Mouse (Mus musculus) liver, embryonic 14.5 days (tissue): ENCODE results near the gene Cmtm5. TPM values are rescaled to one million over a fixed set of nuclear protein-coding genes. Genes with fewer than 3 reads are reported as not detected.
A peak's percentile ranks its signal among the peaks of the same experiment; 100 is the strongest.

ENCODE experiments used
- ATAC-seq: fragments of 200-750 bp; cut with Nextera tagmentation; 2 replicates; pipeline ENCODE4 v1.8.0; 2017; ENCODE audit warnings: moderate number of reproducible peaks, mild to moderate bottlenecking, moderate library complexity; ENCODE audit not compliant: insufficient read depth
- DNase-seq, 3 experiments: peaks; one replicate each; pipeline ENCODE4 v3.0.0-alpha.2; 2012 to 2013; ENCODE audit warnings: low read depth in 3 of 3, low spot score in 3 of 3
- H3K27ac ChIP-seq: fragments of 300-500 bp; sonication (generic); 2 replicates; pipeline ENCODE4 v1.5.1; 2014; ENCODE audit warnings: moderate library complexity, mild to moderate bottlenecking, control low read depth, inconsistent platforms
- H3K27me3 ChIP-seq: fragments of 300-500 bp; sonication (generic); 2 replicates; pipeline ENCODE4 v1.6.1; 2014; ENCODE audit warnings: mild to moderate bottlenecking, low read length, moderate library complexity; ENCODE audit not compliant: control insufficient read depth, insufficient read depth
- H3K36me3 ChIP-seq: fragments of 300-500 bp; sonication (generic); replicated peaks from 2 replicates; pipeline ENCODE4 v1.6.1; 2014; ENCODE audit warnings: low read depth; ENCODE audit not compliant: control insufficient read depth, insufficient read depth
- H3K4me1 ChIP-seq, 2 experiments: fragments of 200-500 bp in 1 of 2; fragments of 300-500 bp in 1 of 2; sonication (generic) in 1 of 2; replicated peaks; 2 replicates each; pipeline ENCODE4 v1.6.1; 2012 to 2014; ENCODE audit warnings: antibody characterized with exemption in 1 of 2, inconsistent platforms in 1 of 2, low read length in 1 of 2; ENCODE audit not compliant: control insufficient read depth in 2 of 2, insufficient read depth in 2 of 2
- H3K4me2 ChIP-seq: fragments of 300-500 bp; sonication (generic); 2 replicates; pipeline ENCODE4 v1.6.1; 2014; ENCODE audit warnings: low read depth, mild to moderate bottlenecking, control low read depth, moderate library complexity
- H3K4me3 ChIP-seq, 2 experiments: fragments of 200-500 bp in 1 of 2; fragments of 300-500 bp in 1 of 2; sonication (generic) in 1 of 2; 2 replicates each; pipeline ENCODE4 v1.5.1; 2012 to 2014; ENCODE audit warnings: low read depth in 2 of 2, low read length in 2 of 2, mild to moderate bottlenecking in 2 of 2, control low read depth in 1 of 2, inconsistent platforms in 1 of 2, moderate library complexity in 1 of 2; ENCODE audit not compliant: insufficient read depth in 1 of 2
- H3K9ac ChIP-seq: fragments of 300-500 bp; sonication (generic); replicated peaks from 2 replicates; pipeline ENCODE4 v1.6.1; 2014; ENCODE audit warnings: mild to moderate bottlenecking, control low read depth, moderate library complexity
- H3K9me3 ChIP-seq: fragments of 300-500 bp; sonication (generic); 2 replicates; pipeline ENCODE4 v1.6.1; 2016; ENCODE audit warnings: low read length, mixed read lengths; ENCODE audit not compliant: control insufficient read depth
- CTCF ChIP-seq: IDR thresholded peaks from 2 replicates; pipeline ENCODE4 v1.5.1; 2016; ENCODE audit warnings: antibody characterized with exemption, low read depth, control low read depth
- EP300 ChIP-seq: IDR thresholded peaks from 2 replicates; pipeline ENCODE4 v1.6.1; 2016; ENCODE audit warnings: antibody characterized with exemption, low read depth
- WGBS: fragments of 180-500 bp; shearing (Covaris S2); extraction: QIAGEN DNeasy Blood & Tissue Kit; methylation state at CpG from one replicate; pipeline ENCODE4 v1.1.7; 2014; ENCODE audit not compliant: insufficient replicate concordance; 5-methylcytosine and 5-hydroxymethylcytosine counted together
- polyA plus RNA-seq, 2 experiments: library from polyadenylated mRNA; depleted of rRNA in 1 of 2; stranded (reverse) in 1 of 2; unstranded in 1 of 2; fragments of >200 nt; fragmentation: Nextera tagmentation in 1 of 2; extraction: Ambion mirVana in 1 of 2; gene quantifications; 2 replicates each; pipeline versions ENCODE4 v1.2.1 to v1.2.3; 2012 to 2014

The Cmtm5 gene
- polyA plus RNA-seq (2012; rRNA removed), result 0.04 TPM in 1 of 2 replicates, not detected in the other
- polyA plus RNA-seq (2014; fragmentation: Nextera tagmentation; extraction: Ambion mirVana), result not detected in 2 replicates

GRCm38 (mm10) chr14:54935904-54936830, at the start of gene Cmtm5:
Cmtm5 (plus strand) TSS chr14:54936261.
- Histone ChIP-seq H3K4me2 (no peak within 1 kb of the TSS), H3K27ac (no peak within 1 kb of the TSS), H3K27me3 (no peaks in the 10 kb centered on the region), H3K9me3 (no peaks in the 10 kb centered on the region), H3K36me3 (no peaks in the 10 kb centered on the region), H3K9ac (no peak within 1 kb of the TSS), H3K4me1 (no peaks in the 10 kb centered on the region), H3K4me3 (no peak within 1 kb of the TSS)
- DNase-seq, result no peak
- no peak for ATAC-seq
- TF ChIP-seq CTCF (no peak), EP300 (no peak)
- 21% methylated on average over 8 of the region's 8 CpGs for WGBS

GRCm38 (mm10) chr14:54892200-54892599, 43.9 kb upstream of the Cmtm5 start, which contains the start of gene Pabpn1:
Pabpn1 (plus strand) TSS chr14:54892500.
- Histone ChIP-seq H3K4me2 (peak within 1 kb of the TSS; percentile 73), H3K27ac (peak within 1 kb of the TSS; percentile 80), H3K9ac (peak within 1 kb of the TSS; percentile 65), H3K4me1 (peaks cover 12 to 15% of the 10 kb centered on the region in 2 experiments; a peak in 3 of 4 replicates), H3K36me3 (peaks cover 19% of the 10 kb centered on the region), H3K4me3 (peak within 1 kb of the TSS; percentile 83 to 92), H3K27me3 (no peaks in the 10 kb centered on the region), H3K9me3 (no peaks in the 10 kb centered on the region)
- TF ChIP-seq EP300, result no peak
- TF ChIP-seq CTCF, result no peak
- DNase-seq (no peak), ATAC-seq (no peak)
- 86% methylated on average over 3 of the region's 3 CpGs for WGBS

GRCm38 (mm10) chr14:54893651-54894181, 42.3 kb upstream of the Cmtm5 start:
- Histone ChIP-seq H3K4me2 (peak overlapping the region; percentile 99), H3K36me3 (peaks cover 31% of the 10 kb centered on the region), H3K9ac (peak overlapping the region; percentile 92), H3K27ac (peak overlapping the region; percentile 80), H3K9me3 (no peaks in the 10 kb centered on the region), H3K4me3 (peak overlapping the region; percentile 83 to 92), H3K4me1 (peaks cover 12 to 15% of the 10 kb centered on the region in 2 experiments; a peak in 3 of 4 replicates), H3K27me3 (no peaks in the 10 kb centered on the region)
- TF ChIP-seq CTCF (no peak), EP300 (peak; percentile 44; the same call in 1 of the 2 replicates)
- under 1% methylated on average over 38 of the region's 38 CpGs for WGBS
- ATAC-seq (peak; percentile 98), DNase-seq (peak; percentile 100)

GRCm38 (mm10) chr14:54894296-54895151, 41.5 kb upstream of the Cmtm5 start:
- Histone ChIP-seq H3K27me3 (no peaks in the 10 kb centered on the region), H3K36me3 (peaks cover 31% of the 10 kb centered on the region), H3K4me3 (peak overlapping the region; percentile 80 to 92), H3K9me3 (no peaks in the 10 kb centered on the region), H3K9ac (peak overlapping the region; percentile 92), H3K4me1 (peaks cover 12 to 15% of the 10 kb centered on the region in 2 experiments; a peak in 3 of 4 replicates), H3K27ac (peak overlapping the region; percentile 60), H3K4me2 (peak overlapping the region; percentile 99)
- DNase-seq, result no peak
- peak; percentile 62 for ATAC-seq
- WGBS, result under 1% methylated on average over 54 of the region's 54 CpGs
- TF ChIP-seq EP300 (no peak), CTCF (no peak)
